Mouse (Mus musculus) forebrain, embryonic 15.5 days (tissue): ENCODE results near the gene Zdhhc11. TPM values are rescaled to one million over a fixed set of nuclear protein-coding genes. Genes with fewer than 3 reads are reported as not detected.

Experiments
- ATAC-seq: fragments of 200-750 bp; cut with Nextera tagmentation; replicated peaks from 2 replicates; pipeline ENCODE4 v1.8.0; 2017; ENCODE audit warnings: mild to moderate bottlenecking, moderate TSS enrichment, moderate library complexity
- H3K27ac ChIP-seq: fragments of 300-500 bp; sonication (generic); replicated peaks from 2 replicates; pipeline ENCODE4 v1.5.1; 2015; ENCODE audit warnings: mild to moderate bottlenecking, inconsistent platforms
- H3K27me3 ChIP-seq: fragments of 300-500 bp; sonication (generic); 2 replicates; pipeline ENCODE4 v1.6.1; 2015; ENCODE audit warnings: inconsistent platforms
- H3K36me3 ChIP-seq: fragments of 300-500 bp; sonication (generic); 2 replicates; pipeline ENCODE4 v1.6.1; 2015; ENCODE audit warnings: mild to moderate bottlenecking, inconsistent platforms
- H3K4me1 ChIP-seq: fragments of 300-500 bp; sonication (generic); 2 replicates; pipeline ENCODE4 v1.6.1; 2015; ENCODE audit warnings: inconsistent platforms
- H3K4me2 ChIP-seq: fragments of 300-500 bp; sonication (generic); replicated peaks from 2 replicates; pipeline ENCODE4 v1.6.1; 2015; ENCODE audit warnings: mild to moderate bottlenecking, inconsistent platforms
- H3K4me3 ChIP-seq: fragments of 300-500 bp; sonication (generic); 2 replicates; pipeline ENCODE4 v1.5.1; 2015; ENCODE audit warnings: mild to moderate bottlenecking, inconsistent platforms
- H3K9ac ChIP-seq: fragments of 300-500 bp; sonication (generic); replicated peaks from 2 replicates; pipeline ENCODE4 v1.6.1; 2015; ENCODE audit warnings: mild to moderate bottlenecking, inconsistent platforms
- H3K9me3 ChIP-seq: fragments of 300-500 bp; sonication (generic); 2 replicates; pipeline ENCODE4 v1.6.1; 2016; ENCODE audit warnings: inconsistent platforms
- WGBS: fragments of 180-500 bp; shearing (Covaris S2); methylation state at CpG from one replicate; pipeline ENCODE4 v1.1.7; 2015; ENCODE audit warnings: mixed read lengths; 5-methylcytosine and 5-hydroxymethylcytosine counted together
- microRNA-seq: library from miRNA; unstranded; fragments of <30 nt; microRNA quantifications from one replicate; pipeline ENCODE4, GENCODE M21; 2016
- polyA plus RNA-seq: library from polyadenylated mRNA; unstranded; fragments of >200 nt; fragmentation: Nextera tagmentation; extraction: Ambion mirVana; gene quantifications from 2 replicates; pipeline ENCODE4 v1.2.1, GENCODE M21; 2015

Gene Zdhhc11
- polyA plus RNA-seq, 1 experiment from 2014 or later, result not detected

DNA sequence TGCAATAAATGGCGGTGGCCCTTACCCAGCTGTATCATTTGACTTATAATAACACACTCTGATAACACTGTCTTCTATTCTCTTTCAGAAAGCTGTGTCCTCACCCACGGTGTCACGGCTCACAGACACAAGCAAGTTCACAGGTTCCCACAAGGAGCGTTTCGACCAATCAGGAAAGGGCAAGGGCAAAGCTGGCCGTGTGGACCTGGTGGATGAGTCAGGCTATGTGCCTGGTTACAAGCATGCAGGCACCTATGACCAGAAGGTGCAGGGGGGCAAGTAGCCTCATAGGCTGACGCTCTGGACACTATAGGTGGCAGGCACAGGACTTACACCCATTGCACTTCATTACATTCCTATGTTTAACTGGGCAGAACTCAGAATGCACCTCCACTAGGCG, 67.5 kb downstream of the Zdhhc11 start:
- H3K27ac ChIP-seq, result no peak overlapping the region
- H3K27me3 ChIP-seq, result no peaks in the 10 kb centered on the region
- H3K4me2 ChIP-seq, result no peak overlapping the region
- H3K36me3 ChIP-seq, result no peaks in the 10 kb centered on the region
- H3K4me3 ChIP-seq, result no peak overlapping the region
- no peak for ATAC-seq
- WGBS, result 88% methylated on average over 8 of the region's 8 CpGs
- no peak overlapping the region for H3K9ac ChIP-seq
- no peaks in the 10 kb centered on the region for H3K9me3 ChIP-seq
- H3K4me1 ChIP-seq, result 0 out of 2 replicates have a peak, but pooled peaks cover 1% of the 10 kb centered on the region

DNA sequence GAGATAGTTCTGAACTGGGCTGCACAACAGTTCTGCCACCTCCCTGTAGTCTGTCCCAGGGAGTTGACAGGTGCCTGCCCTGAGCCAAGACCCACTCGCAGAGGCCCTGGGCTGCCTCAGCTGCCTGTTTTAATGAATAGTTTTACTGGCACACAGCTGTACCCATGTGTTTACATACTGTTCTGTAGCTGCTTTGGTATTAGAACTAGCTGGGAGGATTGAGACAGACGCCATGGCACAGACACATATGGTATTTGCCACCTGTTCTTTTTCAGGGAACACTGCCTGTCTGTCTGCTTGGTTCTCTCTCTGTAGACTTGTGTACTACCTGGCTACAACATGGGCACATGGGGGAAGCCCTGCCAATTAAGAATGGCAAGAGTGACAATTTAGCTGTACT, 71.1 kb downstream of the Zdhhc11 start:
- Histone ChIP-seq H3K9me3 (no peaks in the 10 kb centered on the region), H3K4me1 (no peaks in the 10 kb centered on the region), H3K27me3 (no peaks in the 10 kb centered on the region), H3K4me2 (no peak overlapping the region), H3K4me3 (no peak overlapping the region), H3K27ac (no peak overlapping the region), H3K9ac (no peak overlapping the region), H3K36me3 (peaks cover 3% of the 10 kb centered on the region; the same call in 1 of the 2 replicates)
- ATAC-seq, result peak; percentile 55
- 73% methylated on average over 2 of the region's 2 CpGs for whole genome bisulfite sequencing

DNA sequence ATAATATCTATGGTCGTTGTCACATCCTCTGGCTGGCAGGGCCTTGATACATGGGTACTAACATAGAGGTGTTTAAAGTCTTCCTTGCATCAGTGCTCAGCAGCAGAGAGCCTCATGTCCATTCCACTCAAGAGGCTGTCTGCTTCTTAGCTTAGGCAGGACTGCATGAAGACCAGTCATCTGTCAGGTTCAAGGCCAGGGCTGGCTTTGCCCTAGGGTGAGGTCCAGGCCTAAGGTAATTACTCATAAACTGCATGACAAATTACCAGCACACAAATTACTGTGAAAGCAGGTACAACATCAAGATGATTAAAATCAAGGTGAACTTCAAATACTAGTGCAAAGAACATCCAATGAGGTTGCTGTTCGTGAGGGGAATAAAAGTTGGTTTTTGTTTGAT, 72.1 kb downstream of the Zdhhc11 start:
- Histone ChIP-seq H3K27me3 (no peaks in the 10 kb centered on the region), H3K4me3 (no peak overlapping the region), H3K27ac (no peak overlapping the region), H3K4me1 (no peaks in the 10 kb centered on the region), H3K9me3 (no peaks in the 10 kb centered on the region), H3K9ac (no peak overlapping the region), H3K4me2 (no peak overlapping the region), H3K36me3 (peaks cover 9% of the 10 kb centered on the region; the same call in 1 of the 2 replicates)
- 92% methylated on average over 2 of the region's 2 CpGs for WGBS
- ATAC-seq, result no peak

DNA sequence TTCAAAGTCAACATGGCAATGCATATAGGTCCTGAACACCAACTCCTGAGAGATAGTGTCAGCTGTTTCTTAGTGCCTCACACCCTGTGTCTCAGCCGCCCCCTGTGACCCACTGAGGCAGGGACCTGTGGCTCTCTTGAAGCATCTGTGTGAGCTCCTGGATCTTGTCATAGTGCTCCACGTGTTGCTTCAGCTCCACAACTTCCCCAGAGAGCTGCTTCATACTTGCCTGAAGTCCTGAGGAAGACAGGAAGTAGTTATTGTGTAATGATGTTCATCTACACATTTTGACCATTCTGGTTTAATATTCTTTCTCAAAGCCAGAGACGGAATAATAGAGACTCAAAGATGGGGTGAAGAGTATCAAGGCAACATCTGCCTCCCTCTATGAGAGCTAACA, 76.3 kb downstream of the Zdhhc11 start:
- ATAC-seq, result no peak
- H3K4me1 ChIP-seq, result no peaks in the 10 kb centered on the region
- no peaks in the 10 kb centered on the region for H3K27me3 ChIP-seq
- H3K27ac ChIP-seq, result no peak overlapping the region
- peaks cover 11% of the 10 kb centered on the region; the same call in 1 of the 2 replicates for H3K36me3 ChIP-seq
- no peak overlapping the region for H3K4me3 ChIP-seq
- no peak overlapping the region for H3K4me2 ChIP-seq
- H3K9me3 ChIP-seq, result no peaks in the 10 kb centered on the region
- 92% methylated on average over 3 of the region's 3 CpGs for WGBS
- no peak overlapping the region for H3K9ac ChIP-seq

Small RNA genes within 50 kb of the gene (microRNA-seq; reads per million reads assigned to microRNA genes)
- gene Gm25197, result not detected

Other genes starting within 250 kb of the Zdhhc11 start
- gene Slc12a7, start 230.8 kb upstream of the Zdhhc11 start, polyA plus RNA-seq, result 16.3 and 18.4 TPM in 2 replicates
- gene Nkd2, start 116.2 kb upstream of the Zdhhc11 start, polyA plus RNA-seq, result 7.4 and 8.1 TPM in 2 replicates
- 20.6 and 21.0 TPM in 2 replicates for gene Trip13, start 26.1 kb upstream of the Zdhhc11 start, polyA plus RNA-seq
- gene Brd9, start 26.0 kb upstream of the Zdhhc11 start, polyA plus RNA-seq, result 96.6 and 98.0 TPM in 2 replicates
- 7.1 and 7.5 TPM in 2 replicates for gene Tppp, start 45.6 kb downstream of the Zdhhc11 start, polyA plus RNA-seq
- gene Cep72, start 98.4 kb downstream of the Zdhhc11 start, polyA plus RNA-seq, result 11.3 and 13.1 TPM in 2 replicates
- not detected in 2 replicates for gene Slc9a3, start 157.6 kb downstream of the Zdhhc11 start, polyA plus RNA-seq
- 110 and 123 TPM in 2 replicates for gene Exoc3, start 244.9 kb downstream of the Zdhhc11 start, polyA plus RNA-seq